Mouse (Mus musculus): ENCODE measurements at regions not wholly inside any gene's neighbourhood (a gene's known extent, or its start where the extent isn't known, plus 50 kb on each side); places are given as distances from the start of the nearest gene placed in this dataset.

DNA sequence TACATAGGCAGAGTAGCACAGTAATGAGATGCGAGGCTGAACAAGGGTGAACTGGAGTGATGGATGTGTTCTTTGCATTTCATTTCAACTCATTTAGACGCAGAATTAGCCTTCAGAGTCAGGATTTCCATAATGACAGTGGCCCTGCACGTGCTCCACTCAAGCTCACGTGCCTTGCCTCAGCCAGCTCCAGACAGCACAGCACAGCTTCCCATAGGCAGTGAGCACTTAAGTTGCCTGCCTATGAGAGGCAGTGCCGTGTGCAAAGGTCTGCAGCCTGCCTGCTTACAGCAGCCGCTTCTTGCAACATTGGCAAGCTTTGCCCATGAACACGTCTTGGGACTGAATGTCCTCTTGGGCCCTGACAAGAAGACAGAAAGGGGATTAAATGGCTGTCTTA, 54.0 kb upstream of the Cpeb4 start:
- peak; percentile 42 to 46 for DNase-seq (ENCODE audit: extremely low spot score in 1 of 2, low spot score in 1 of 2)

DNA sequence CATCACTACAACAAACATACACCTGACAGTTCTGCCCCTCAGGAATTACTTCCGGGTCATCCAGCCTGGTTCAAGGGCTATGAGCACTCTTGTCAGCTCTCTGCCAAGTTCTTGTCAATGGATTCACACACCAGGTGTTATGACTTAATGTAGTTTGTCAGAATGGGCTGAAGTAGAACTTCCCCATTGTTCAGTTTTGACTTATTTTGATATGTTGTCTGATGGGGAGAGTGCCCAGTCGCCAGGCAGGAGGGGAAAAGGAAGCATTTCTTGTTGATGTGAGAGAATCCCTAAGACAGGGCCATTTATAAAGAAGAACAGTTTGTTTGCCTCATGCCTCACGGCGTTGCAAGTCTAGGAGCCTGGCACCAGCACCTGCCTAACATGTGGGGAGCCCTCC, 52.0 kb upstream of the Cpeb4 start:
- DNase-seq (ENCODE audit: extremely low spot score in 1 of 2, low spot score in 1 of 2), result no peak

DNA sequence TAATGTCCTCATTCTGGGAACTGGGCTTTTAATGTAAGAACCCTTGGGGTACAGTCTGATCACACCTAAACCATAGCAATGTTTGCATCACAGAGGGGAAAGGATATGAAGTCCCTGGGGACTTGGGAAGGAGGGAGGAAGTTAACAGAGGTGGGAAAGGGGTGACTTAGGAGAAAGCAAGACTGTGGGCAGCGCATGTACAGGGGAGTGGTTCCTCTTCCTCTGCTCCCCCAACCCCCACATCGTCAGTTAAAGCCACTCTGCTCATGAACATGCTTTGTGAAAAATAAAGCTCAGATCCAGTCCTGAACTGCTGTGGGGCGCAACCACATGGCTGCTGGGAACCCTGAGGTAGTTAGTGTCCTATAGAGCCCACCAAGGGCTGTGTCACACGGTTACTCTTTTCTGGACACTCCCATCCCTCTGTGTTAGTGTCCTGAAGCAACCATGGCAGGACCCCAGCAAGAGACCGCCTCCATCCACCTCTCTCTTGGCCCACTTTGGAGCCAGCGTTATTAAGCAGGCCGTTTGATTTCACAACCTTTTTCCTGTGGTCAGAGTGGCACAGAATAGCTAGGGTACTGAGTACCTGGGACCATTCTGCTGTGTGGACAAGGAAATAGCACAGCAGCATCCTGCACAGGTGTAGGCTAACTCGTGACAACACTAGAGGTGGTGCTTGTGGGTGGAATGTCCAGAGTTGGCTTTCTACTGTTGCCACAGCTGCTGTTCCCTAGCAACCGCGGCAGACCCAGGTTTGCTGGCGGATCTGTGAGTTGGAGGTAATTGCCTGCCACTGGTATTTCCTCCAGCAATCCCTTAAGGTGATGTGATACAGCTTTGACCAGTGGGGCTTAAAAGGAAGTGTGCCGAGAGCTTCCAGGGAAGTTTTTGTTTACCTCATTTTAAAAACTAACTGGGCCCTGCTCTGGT, 50.3 kb upstream of the Cpeb4 start:
- DNase-seq (ENCODE audit: extremely low spot score in 1 of 2, low spot score in 1 of 2), result no peak
